Mouse (Mus musculus) CD4-positive naive resting alpha-beta T cell, adult 57 days (primary cell): ENCODE data around the gene Olfr1501. TPM values are rescaled to one million over a fixed set of nuclear protein-coding genes. Genes with fewer than 3 reads are reported as not detected.

ENCODE experiments used
- total RNA-seq: library from RNA; stranded (reverse); gene quantifications from one replicate; pipeline ENCODE4 v1.2.4, GENCODE M21; 2023

Gene Olfr1501
- not detected for total RNA-seq

DNA sequence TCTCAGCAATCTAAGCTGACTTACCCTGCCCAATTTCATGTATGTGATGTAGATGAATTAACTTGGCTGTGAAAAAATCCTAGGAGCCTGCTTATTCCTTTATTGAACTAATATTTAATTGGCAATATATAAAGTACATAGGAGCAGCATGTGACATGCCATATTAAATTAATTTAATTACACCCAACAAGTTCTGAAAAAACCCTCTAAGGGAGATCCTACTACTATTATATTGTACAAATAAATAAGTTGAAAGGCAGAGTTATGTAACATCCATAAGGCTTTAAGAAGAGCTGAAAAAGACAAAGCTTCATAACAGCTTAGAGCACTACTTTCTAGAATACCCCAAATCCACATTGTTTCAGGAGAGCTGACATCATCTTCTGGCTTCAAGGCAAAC, at the start of gene Olfr1501:
TSS of gene Olfr1501 (minus strand) at position 101 of the 400 bp plus-strand sequence.

DNA sequence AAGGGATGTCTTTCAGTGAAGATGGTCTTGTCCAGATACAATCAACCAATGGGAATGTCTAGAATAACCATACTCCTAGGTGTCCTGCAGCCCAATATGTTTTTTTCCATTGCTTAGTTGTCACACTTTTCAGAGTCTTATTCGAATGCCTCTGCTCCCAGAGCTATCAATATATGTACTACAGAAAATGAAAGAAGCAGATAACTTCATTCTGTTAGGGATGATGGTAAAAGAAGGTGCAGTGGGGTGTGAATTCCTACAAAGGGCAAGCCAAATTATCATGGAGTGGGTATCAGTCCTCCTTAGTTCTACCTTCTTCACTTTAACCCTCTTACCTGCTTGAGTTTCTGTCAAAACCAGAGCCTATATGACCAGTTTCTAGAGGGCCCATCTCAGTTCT, 47.3 kb upstream of the Olfr1501 start, which contains the start of gene Olfr1504:
TSS of gene Olfr1504 (minus strand) at position 101 of the 400 bp plus-strand sequence.

DNA sequence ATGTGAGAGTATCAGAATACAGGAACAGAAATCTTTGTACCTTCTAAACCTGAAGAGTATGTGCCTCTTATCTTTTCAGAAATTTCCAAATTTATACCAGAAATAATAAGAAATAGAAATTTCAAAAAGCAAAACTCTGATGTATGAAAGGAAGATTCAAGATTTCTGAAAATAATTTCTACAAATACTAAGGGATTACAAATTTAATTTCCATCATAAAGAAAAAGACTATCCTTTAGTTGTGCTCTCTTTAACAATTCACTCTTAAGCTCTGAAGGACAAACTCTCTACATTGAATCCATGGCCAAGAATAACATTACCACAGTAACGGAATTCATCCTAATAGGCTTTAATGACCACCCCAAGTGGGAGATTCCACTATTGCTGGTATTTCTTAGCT, 11.0 kb upstream of the Olfr1501 start, which contains the start of gene Olfr1502:
TSS of gene Olfr1502 (plus strand) at position 301 of the 400 bp plus-strand sequence.

DNA sequence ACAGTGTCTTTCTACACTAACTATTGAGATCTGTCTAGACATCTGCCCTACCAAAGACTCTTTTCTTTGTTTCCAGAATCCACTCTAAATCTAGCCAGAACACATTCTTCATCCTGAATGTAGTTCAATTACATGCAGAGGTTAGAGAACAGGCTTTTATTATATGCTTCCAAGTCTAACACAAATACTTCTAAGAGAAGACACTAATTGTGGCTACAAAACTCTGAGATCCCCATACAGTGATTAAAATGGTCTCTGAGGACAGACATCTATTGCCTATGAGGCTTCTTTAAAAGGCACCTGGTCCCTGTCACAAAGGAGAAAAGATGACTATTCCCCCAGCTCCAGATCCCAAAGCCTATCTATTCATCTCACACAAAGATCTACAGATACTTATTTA, 20.1 kb downstream of the Olfr1501 start, which contains the start of gene Olfr1500:
TSS of gene Olfr1500 (minus strand) at position 101 of the 400 bp plus-strand sequence.

DNA sequence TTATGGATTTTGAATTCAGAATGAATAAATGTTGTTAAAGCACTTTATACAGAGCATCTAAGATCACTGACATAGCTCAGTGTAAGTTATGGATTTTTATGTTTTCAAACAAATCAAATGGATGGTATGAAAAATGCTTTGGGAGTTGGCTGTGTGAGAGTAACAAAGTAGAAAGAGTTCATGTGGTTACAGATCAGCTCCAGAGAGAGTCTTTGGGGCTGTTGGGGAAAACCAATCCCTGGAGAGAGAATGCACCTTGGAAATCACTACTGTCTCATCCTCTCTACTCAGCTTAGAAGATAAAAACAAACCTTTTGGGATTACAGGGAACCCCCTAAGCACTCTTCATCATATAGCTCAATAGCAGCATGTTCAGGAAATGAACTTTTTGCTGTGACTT, 31.1 kb downstream of the Olfr1501 start, which contains the start of gene Olfr1499:
TSS of gene Olfr1499 (minus strand) at position 101 of the 400 bp plus-strand sequence.

DNA sequence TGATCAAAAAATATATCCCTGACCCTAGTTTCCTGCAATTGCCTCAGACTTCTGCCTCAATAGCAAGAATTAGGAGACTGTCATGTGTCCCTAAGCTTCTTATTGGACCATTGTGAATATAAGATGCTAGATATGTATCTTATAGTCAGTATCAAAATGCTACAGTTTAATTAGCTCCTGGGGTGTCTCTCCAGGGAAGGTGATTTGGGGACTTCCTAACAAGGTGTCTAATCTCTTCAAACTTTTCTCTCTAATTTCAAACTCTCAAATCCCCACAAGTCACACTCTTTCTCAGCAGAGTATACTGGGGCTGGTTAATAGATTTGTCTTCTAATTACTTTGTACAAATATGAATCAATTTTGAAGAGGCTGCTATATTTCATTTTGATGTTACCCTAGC, 52.4 kb downstream of the Olfr1501 start, which contains the start of gene Olfr1497:
TSS of gene Olfr1497 (minus strand) at position 101 of the 400 bp plus-strand sequence.

Other genes with a start within 250 kb of the Olfr1501 start
- not detected for gene Olfr1487, start 233.3 kb downstream of the Olfr1501 start, total RNA-seq
- not detected for gene Olfr1489, start 219.1 kb downstream of the Olfr1501 start, total RNA-seq
- gene Olfr1490, start 199.6 kb downstream of the Olfr1501 start, total RNA-seq, result not detected
- gene Olfr1491, start 153.4 kb downstream of the Olfr1501 start, total RNA-seq, result not detected
- not detected for gene Olfr1493-ps1, start 127.4 kb downstream of the Olfr1501 start, total RNA-seq
- gene Olfr1494, start 111.0 kb downstream of the Olfr1501 start, total RNA-seq, result not detected
- not detected for gene Olfr1495, start 86.1 kb downstream of the Olfr1501 start, total RNA-seq
- gene Olfr1496, start 72.8 kb downstream of the Olfr1501 start, total RNA-seq, result not detected
- not detected for gene Olfr1497, start 52.5 kb downstream of the Olfr1501 start, total RNA-seq
- not detected for gene Olfr1499, start 31.2 kb downstream of the Olfr1501 start, total RNA-seq
- not detected for gene Olfr1500, start 20.2 kb downstream of the Olfr1501 start, total RNA-seq
- not detected for gene Olfr1502, start 11.1 kb upstream of the Olfr1501 start, total RNA-seq
- not detected for gene Olfr1504, start 47.2 kb upstream of the Olfr1501 start, total RNA-seq
- gene Olfr1505, start 62.8 kb upstream of the Olfr1501 start, total RNA-seq, result not detected